Mouse (Mus musculus) lung, postnatal 4 days (tissue): ENCODE measurements around the gene Skida1.

Source experiments
- DNase-seq, 2 experiments: peaks; one replicate each; pipeline ENCODE4 v3.0.0; 2021

The Skida1 gene

GRCm38 (mm10) chr2:18038895-18039371 is 9.9 kb downstream of the Skida1 start:
- DNase-seq: peak in 1 of 2 experiments; percentile 3

DNA sequence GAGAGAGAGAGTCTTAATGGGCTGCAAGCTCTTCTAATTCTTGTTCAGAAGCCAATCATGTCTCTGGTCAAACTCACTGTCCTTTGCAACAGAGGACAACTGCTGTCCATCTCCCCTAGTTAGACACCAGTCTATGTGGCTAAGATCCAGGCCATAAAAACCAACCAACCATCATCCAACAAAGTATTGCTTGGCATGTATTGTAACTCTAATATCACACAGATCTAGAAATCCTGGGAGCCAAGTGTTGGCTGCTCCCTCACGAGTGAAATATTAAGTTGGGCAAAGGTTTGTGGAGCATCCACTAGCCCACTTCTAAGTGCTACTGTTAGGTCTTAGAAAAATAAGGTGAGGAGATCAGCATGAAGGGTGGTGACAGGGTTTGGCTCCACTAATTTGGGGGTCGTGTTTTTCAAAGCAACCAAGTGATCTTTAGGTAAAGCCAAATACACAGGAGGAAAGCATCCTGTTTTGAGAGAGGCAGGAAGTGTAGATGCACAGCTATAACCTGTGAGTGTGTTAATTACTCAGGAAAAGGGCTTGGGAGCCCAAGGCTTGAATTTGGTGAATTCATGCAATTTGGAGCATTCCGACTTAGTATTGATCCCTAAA is 10.6 kb downstream of the Skida1 start:
- peak in 1 of 2 experiments; percentile 2 for DNase-seq

DNA sequence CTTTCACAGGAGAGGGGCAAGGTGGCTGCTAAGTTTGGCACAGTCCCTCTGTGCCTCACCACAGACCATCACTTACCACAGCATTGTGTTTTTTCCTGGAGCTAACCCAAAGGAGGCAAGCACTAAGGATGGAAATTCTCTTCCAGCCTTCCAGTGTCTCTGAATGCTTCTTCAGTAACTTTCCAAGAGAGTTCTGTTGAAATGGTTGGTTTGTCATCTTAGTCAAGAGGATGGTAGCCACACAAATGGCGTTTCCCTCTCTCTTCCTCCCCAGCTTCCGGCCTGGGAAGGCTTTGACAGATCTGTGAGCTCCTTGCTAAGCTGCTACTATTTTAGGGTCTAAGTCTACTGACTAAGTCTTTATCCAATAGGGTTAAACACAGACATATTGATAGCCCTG is 11.4 kb downstream of the Skida1 start, which contains the start of gene A930004D18Rik:
TSS of gene A930004D18Rik (minus strand) at position 247 of the 400 bp plus-strand sequence.
- peak in 1 of 2 experiments; percentile 4 for DNase-seq

DNA sequence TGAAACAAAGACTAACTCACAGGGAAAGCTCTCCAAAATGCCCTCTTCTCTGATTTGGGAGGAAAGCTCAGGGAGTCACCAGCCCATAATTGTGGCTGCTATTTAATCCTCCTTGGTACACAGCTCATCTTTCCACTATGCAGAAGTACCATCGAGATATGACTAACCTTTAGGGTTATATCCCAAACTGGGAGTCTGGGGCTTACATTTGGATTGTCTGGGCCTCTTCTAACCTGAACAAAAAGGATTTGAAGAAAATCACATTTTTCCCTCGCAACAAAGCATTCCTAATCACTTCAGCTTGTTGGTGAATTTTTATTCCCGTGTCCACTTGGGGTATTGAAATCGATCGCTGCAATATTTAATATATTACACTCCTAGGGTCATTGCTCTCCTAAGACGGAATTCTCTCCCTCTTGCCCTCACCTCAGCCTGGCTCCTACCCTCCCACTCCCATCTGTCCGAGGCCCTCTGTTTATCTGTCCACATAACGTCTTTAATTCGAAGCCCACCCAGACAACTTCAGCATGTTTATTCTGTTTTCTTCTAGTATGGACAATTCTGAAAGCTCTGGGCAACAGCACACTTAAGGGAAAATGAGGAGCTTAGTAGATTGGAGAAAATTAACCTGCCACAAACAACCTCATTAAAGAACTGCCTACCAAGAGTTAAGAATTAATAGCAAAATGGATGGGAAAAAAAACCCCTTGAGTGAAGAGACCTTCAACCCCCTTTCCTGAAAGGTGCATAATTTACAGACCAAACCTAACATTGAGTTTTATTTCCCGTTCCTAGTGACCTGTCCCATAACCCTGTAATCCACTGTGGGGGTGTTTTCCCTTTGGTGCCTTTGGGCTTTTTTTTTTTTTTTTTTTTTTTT is 14.2 kb downstream of the Skida1 start:
- no peak for DNase-seq

DNA sequence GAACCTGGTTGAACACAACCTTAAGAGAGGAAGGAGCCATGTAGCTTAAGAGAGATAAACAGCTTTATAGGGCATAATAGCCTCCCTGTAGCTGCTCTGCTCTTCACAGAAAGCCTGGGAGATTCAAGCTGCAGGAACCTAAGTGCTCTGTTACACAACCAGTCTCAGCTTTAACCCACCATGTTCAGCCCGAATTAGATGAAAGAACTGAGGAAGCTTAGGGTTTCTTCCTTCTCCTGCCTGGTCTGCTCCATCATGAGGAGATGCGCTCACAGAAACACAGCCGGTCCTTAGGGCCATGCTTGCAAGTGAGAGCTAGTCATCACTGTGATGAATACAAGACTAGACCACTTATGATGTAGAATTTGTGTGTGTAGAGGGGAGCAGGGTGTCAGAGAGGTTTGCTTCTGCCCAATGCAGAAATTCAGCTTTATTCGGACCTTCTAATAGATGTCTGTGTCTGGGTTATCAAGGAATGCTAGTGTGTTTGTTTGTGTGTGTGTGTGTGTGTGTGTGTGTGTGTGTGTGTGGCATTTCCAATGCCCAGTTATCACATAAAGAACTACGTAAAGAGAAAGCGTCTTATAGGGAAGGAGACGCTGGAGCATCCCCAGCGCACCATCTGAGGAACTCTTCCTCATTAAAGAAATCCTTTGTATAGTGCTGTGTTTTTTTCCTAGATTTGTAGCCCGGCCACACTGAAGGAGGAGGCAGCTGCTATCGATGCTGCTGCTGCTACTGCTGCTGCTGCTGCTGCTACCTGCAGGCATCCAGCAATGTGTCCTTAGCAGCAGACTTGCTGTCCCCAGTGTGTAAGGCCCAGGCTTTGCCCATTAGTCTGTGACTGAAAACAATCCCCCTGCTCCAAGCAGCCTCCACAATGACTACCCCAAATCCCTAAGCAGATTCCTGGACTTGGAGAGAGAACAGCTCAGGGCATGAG is 15.4 kb downstream of the Skida1 start:
- no peak for DNase-seq

DNA sequence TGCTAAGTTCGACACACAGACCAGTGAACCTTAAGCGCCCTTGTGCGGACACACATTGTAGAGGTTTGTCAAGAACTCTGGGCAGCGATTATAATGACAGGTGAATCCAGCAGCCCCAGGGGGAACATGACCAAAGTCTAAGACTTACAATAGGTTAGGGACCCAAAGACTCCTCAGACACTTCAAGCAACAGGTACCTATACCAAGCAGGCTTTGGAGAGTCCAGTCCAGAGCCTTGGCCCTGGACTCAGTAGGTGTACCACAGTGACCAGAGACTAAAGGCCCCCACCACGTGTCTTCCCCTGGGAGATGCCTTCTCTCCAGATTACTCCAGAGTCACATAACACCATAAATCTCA is 16.3 kb downstream of the Skida1 start:
- no peak for DNase-seq

- DNase-seq: peak; percentile 62 to 73
Measured at GRCm38 (mm10) chr2:18031831-18032537, 16.9 kb downstream of the Skida1 start.

DNA sequence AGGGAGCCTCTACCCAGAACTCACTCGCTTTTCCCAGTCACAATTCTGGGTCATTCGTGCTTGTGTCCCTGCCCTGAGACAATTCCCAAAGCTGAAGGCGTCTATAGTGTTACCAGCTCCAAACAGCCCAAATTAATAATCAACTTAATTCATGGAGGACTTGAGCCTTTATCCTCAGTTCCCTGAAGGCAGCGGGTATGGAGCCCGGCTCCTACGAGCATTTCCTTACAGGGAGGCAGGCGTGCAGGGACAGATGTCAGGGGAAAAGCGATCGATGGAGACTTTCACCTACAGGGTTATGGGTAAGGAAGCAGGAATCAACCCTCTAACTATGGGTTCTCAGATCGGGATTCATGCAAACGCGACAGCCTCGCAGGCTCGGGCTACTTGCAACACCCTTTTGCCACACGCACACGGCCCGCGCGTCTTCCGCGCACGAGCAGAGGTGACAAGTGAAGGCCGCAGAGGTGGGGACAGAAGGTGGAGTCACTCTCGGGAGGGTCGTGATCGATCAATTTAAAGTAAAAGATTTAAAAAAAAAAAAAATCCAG is 17.5 kb downstream of the Skida1 start:
- DNase-seq: peak; percentile 38 to 51

DNA sequence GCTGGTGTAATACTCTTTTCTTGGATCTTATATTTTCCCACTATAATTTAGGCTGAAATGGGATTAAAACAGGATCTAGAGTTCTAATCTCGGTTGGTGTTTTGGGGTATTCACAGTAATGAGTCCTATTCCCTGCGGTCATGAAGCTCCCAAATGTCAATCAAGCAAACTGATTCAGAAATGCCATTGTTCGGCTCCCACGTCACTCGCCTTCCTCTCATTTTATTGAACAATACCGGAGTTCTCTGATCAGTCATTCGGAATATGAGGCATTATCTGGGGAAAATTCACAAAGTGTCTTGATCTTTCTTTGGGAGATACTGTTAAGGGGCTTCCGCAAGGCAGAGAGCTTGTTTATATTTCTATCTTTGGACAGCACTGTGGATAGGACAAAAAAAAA is 18.3 kb downstream of the Skida1 start:
- peak in 1 of 2 experiments; percentile 11 for DNase-seq

GRCm38 (mm10) chr2:18029656-18030055 is 19.2 kb downstream of the Skida1 start:
- DNase-seq: no peak

DNA sequence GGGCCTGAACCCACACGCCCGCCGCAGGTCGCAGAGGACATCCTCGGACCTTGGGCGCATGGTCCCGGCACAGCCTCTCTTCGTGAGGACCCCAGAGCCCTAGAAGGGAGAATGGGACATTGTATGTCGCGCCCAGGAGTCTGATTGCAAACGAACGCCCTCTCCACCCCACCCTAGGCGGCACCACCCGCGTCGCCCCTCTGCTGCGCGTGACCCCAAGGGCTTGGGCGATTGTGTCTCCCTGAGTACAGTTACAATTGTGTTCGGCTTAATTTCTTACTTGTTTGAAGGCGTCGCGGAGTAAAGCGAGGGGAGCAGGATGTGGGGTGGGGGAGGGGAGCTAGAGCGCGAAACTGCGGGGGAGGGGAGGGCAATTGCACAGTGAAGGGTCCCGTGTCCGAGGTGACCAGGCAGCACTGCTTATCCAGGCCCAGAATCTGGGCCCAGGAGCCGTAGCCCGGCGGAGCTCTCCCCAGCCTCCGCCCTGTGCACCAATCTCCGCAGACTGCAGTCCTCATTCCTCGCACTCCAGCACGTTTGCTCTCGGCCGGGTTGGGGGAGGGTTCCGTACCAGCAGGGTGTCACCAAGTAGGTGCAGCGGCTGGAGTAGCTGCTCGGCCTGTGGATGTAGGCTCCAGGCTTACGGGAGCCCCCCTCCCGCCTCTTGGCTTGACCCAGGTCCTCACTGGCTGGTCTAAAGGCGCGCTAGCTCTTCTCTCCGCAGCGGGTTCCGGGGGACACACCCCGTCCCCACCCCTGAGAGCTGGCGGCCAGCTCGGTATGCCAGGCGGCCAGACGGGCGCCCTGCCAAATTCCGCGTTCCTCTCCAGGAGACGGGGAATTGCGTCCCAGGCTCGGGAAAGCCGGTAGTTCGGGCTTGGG is 20.5 kb downstream of the Skida1 start:
- DNase-seq: peak; percentile 95 to 98

DNA sequence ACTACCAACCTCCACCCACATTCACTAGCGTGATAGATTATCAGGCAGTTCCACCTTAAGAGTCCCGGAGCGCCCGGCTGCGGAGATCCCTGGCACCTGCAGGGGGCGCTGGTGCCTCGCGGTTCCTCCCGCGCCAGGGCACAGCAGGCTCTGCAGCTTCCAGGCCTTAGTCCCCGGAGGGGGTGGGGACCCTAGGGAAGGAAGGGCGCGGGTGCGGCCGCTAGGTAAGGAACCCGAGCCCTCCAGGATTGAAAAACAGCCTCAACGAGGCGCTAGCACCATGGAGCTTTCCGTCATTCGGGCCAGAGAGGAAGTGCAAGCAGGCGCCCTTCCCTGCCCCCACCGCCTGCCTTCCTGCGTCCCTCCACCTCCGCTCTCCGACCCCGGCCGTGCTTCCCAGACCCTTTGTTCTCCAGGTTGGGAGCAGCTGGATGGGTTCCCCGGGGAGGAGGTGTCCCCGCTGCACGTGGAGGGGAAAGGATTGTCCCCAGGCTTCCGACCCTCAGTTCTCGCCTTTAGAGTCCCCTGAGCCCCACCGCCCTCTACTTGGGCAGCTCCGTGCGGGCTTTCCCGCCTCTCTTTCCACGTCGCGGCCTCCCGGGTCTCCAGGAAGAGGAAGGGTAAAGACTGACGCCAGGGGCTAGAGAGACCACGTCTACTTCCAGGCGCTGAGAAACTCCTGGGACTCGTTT is 21.3 kb downstream of the Skida1 start:
- peak; percentile 96 to 97 for DNase-seq

DNA sequence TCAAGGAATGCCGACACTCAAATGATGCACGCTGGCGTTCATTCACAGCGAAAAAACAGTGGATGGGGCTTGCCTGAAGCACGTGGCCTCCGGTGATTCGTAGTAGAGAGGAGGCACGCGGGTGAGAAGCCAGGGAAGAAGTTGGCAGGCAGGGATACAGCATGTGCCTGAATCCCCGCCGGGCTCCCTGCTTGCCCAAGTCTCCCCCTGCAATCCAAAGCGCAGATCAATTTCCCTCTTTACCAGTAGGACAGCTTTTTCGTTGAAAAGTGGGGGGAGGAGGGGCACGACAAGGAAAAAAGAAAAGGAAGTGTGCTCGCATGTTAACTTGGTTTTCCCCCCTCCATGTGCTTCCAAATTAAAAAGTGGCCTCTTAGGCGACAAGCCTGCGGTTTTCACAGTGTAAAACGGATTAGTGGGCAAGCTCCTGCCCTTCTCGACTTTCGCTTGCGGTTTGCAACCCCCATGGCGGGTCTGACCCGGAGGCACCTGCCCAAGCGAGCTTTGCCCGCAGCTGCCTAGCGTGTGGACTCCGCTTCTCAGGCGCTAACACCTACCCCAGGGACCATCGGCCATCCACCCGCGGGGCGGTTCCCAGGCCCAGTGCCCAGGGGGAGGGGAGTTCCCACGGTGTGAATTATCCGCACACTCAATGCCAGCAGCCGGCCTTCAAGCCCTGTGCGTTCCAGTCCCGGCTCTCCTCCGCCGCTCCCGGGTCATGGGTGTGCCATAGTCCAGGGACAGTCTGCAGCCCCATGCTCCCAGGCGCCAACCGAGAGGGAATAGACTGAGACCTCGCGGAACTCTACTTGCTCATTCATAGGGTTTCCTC is 22.5 kb downstream of the Skida1 start:
- DNase-seq: peak; percentile 62 to 70

GRCm38 (mm10) chr2:18025781-18026115 is 23.1 kb downstream of the Skida1 start:
- no peak for DNase-seq

DNA sequence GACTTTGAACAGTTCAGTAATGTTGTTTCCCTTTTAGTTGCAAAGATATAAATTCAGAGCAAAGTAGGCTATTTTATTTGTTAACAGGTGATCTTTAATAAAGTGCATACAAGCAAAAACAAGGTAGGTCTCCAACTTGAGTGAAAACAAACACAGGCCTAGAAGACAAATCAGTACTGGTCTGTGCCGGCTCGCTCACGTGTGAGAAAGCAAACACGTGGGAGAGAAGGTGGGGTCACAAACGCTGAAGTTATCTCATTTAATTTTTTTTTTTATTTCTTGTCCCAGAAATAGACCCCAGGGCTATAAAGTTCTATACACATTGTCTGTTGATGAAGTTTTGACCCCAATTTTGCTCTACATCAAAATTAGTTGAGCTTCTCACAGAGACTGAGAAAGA is 23.7 kb downstream of the Skida1 start:
- DNase-seq: no peak

GRCm38 (mm10) chr2:18022886-18023285 is 26.0 kb downstream of the Skida1 start:
- no peak for DNase-seq

DNA sequence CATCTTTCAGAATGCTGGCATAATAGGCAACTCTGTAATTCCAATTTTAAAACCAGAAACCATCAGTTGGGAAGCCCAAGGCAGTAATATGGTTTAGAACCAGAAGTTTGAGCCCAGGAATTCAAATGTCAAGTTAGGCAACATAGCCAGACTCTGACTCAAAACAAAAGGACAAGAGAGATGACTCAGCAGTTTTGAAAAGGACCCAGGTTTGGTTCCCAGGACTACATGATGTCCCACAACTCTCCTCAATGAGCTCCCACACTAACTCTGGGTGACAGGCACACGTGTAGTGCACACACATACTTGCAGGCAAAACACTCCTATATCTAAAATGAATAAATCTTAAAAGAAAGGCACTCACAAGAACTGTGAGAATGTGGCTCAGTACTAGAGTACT is 29.7 kb downstream of the Skida1 start:
- DNase-seq: no peak

GRCm38 (mm10) chr2:18017321-18017720 is 31.5 kb downstream of the Skida1 start:
- DNase-seq: no peak

GRCm38 (mm10) chr2:18016639-18017038 is 32.2 kb downstream of the Skida1 start:
- DNase-seq: no peak
